Mouse (Mus musculus) spleen, adult 18-20 months (tissue): ENCODE results near the gene 6820408C15Rik.

Experiments
- DNase-seq, 2 experiments: peaks; one replicate each; pipeline ENCODE4 v3.0.0; 2022; ENCODE audit warnings: mixed read lengths in 2 of 2

6820408C15Rik gene

GRCm38 (mm10) chr2:152472434-152472833 is 57.0 kb downstream of the 6820408C15Rik start:
- no peak for DNase-seq

- no peak for DNase-seq
These were observed 61.4 kb downstream of the 6820408C15Rik start, which contains the start of gene Defb20 for GRCm38 (mm10) chr2:152476763-152477162. TSS of gene Defb20 (plus strand) at chr2:152477063.

GRCm38 (mm10) chr2:152480881-152481280 is 65.5 kb downstream of the 6820408C15Rik start:
- DNase-seq = no peak

GRCm38 (mm10) chr2:152481726-152482125 is 66.3 kb downstream of the 6820408C15Rik start:
- no peak for DNase-seq

GRCm38 (mm10) chr2:152487024-152487423 is 71.6 kb downstream of the 6820408C15Rik start:
- no peak for DNase-seq

DNA sequence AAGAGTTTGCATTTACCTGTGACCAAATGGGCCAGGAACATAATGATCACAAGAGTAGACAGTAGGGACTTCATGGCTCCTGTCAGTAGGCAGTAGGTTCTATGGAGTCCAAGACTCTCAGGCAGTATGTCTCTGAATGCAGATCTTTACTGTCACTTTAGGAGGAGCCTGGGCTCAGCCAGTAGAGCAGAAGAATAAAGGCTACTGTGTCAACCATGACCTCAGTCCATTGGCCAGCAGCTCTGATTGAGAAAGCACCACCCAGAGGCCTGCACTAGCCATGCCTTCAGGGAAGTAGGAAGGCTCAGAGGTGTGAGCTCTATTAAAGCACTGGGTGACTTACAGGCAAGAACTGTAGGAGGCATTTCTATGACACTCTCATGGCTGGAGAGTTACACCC is 74.7 kb downstream of the 6820408C15Rik start, which contains the start of gene Defb22:
Gene Defb22 (minus strand): TSS at position 101 of the 400 bp plus-strand sequence.
- DNase-seq = no peak

DNA sequence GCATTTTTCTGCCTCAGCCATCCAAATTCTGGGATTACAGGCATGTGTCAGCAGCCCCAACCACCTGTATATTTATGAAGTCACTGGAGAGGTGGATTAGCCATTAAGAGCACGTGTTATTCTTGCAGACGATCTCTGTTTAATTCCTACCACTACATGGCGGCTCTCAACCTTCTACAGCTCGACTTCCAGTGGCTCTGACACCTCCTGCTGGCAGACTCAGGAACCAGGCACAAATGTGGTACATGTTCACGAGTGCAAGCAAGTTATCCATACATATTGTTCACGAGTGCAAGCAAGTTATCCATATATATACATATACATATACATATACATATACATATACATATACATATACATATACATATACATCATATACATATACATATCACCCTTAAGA is 77.8 kb downstream of the 6820408C15Rik start:
- DNase-seq = no peak
